Mouse (Mus musculus) right cerebral cortex, postnatal 14 days (tissue): ENCODE data around the gene Cxcl10.

ENCODE experiments used
- DNase-seq: peaks from one replicate; pipeline ENCODE4 v3.0.0; 2022

Gene Cxcl10

GRCm38 (mm10) chr5:92312046-92312715 is 36.5 kb downstream of the Cxcl10 start:
- DNase-seq: peak; percentile 97

- peak; percentile 93 for DNase-seq
Measured at GRCm38 (mm10) chr5:92309681-92310511, 38.8 kb downstream of the Cxcl10 start, which contains the start of gene Sdad1. Gene Sdad1, minus strand, starts transcription at chr5:92310479.

GRCm38 (mm10) chr5:92304291-92304690 is 44.4 kb downstream of the Cxcl10 start:
- no peak for DNase-seq

GRCm38 (mm10) chr5:92302149-92302840 is 46.4 kb downstream of the Cxcl10 start:
- DNase-seq: no peak
